Mouse (Mus musculus) liver, adult 2 months (tissue): ENCODE data around the gene Olfr803. TPM values are rescaled to one million over a fixed set of nuclear protein-coding genes. Genes with fewer than 3 reads are reported as not detected.

Experiments used
- DNase-seq: peaks from one replicate; pipeline ENCODE4 v3.0.0-alpha.2; 2011; ENCODE audit warnings: low read depth, low spot score; ENCODE audit errors: extremely low read depth
- H3K27ac ChIP-seq: fragments of 200-500 bp; replicated peaks from 2 replicates; pipeline ENCODE4 v1.5.1; 2012; ENCODE audit warnings: low read depth, mild to moderate bottlenecking, control low read depth, inconsistent platforms, low read length; ENCODE audit not compliant: insufficient read depth
- H3K27me3 ChIP-seq: fragments of 200-500 bp; 2 replicates; pipeline ENCODE4 v1.6.1; 2012; ENCODE audit warnings: mild to moderate bottlenecking, moderate library complexity, low read length, inconsistent platforms; ENCODE audit not compliant: control insufficient read depth, insufficient read depth
- H3K36me3 ChIP-seq: fragments of 200-500 bp; 2 replicates; pipeline ENCODE4 v1.6.1; 2012; ENCODE audit warnings: low read length, inconsistent platforms; ENCODE audit not compliant: control insufficient read depth, insufficient read depth
- H3K4me1 ChIP-seq: fragments of 200-500 bp; 2 replicates; pipeline ENCODE4 v1.6.1; 2011; ENCODE audit warnings: low read length; ENCODE audit not compliant: control insufficient read depth, insufficient read depth
- H3K4me3 ChIP-seq: fragments of 200-500 bp; 2 replicates; pipeline ENCODE4 v1.5.1; 2011; ENCODE audit warnings: low read depth, mild to moderate bottlenecking, control low read depth, low read length, moderate library complexity; ENCODE audit not compliant: insufficient read depth
- H3K79me2 ChIP-seq: fragments of 200-500 bp; 2 replicates; pipeline ENCODE4 v1.6.1; 2012; ENCODE audit warnings: inconsistent platforms, mild to moderate bottlenecking, low read length, moderate library complexity; ENCODE audit not compliant: control insufficient read depth, insufficient read depth
- H3K9ac ChIP-seq: fragments of 200-500 bp; 2 replicates; pipeline ENCODE4 v1.6.1; 2012; ENCODE audit warnings: low read depth, mild to moderate bottlenecking, control low read depth, inconsistent platforms, low read length
- CTCF ChIP-seq: fragments of 200-500 bp; IDR thresholded peaks from 2 replicates; pipeline ENCODE4 v1.5.1; 2011; ENCODE audit warnings: low read depth, low read length, control low read depth
- POLR2A ChIP-seq: fragments of 200-500 bp; IDR thresholded peaks from 2 replicates; pipeline ENCODE4 v1.6.1; 2011; ENCODE audit warnings: low read length, control low read depth; ENCODE audit not compliant: insufficient read depth; ENCODE audit errors: extremely low read depth
- WGBS: fragments of 180-500 bp; shearing (Covaris S2); methylation state at CpG from one replicate; pipeline ENCODE4 v1.1.7; 2018; 5-methylcytosine and 5-hydroxymethylcytosine counted together
- polyA plus RNA-seq: library from polyadenylated mRNA; depleted of rRNA; stranded (reverse); fragments of >200 nt; gene quantifications from 2 replicates; pipeline ENCODE4 v1.2.3, GENCODE M21; 2012; rRNA removed
- total RNA-seq: library from RNA; depleted of rRNA; stranded (reverse); fragments of >200 nt; gene quantifications from 2 replicates; pipeline ENCODE4 v1.2.3, GENCODE M21; 2014; rRNA removed

Gene Olfr803
- total and polyA plus RNA-seq, 2 experiments = not detected

DNA sequence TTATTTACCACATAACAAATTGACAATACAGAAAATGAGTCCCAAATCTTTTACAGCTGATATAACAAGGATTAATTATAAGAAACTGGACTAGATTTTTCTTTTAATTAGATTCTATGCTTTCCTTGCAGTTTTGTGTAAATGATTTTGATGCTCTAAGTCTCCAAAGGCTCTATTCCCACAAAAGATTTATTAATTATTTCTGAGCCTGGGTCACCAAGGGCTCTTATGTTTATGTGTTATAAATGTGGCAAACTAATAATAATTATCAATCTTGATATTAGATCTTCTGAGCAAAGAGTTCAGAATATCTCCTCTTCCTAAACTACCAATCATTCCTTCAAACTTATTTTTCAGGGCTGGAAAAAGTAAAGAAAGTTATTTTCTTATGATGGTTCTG is 36.7 kb downstream of the Olfr803 start, which contains the start of gene Olfr800:
TSS of gene Olfr800 (plus strand) at position 301 of the 400 bp plus-strand sequence.
- TF ChIP-seq CTCF (no peak), POLR2A (no peak)

DNA sequence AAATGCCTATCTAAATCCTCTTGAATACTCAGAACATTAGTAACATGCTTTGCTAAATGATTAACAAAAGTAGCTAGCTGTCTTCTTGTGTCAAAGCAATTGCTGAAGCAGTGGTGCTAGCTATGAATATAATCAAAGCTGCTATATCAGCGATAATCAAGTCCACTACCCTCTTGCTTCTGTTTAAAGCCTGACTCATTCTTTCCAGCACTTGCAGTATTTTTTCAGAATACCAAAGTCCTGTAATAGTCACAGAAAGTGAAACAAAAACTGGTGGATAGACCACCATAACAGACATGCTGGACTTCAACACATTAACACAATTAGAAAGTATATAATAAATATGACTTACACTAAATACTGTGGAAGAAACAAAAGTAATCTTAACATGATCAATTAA is 42.3 kb downstream of the Olfr803 start:
- DNase-seq = no peak
- no peak overlapping the region for H3K4me3 ChIP-seq
- H3K27me3 ChIP-seq = no peaks in the 10 kb centered on the region
- H3K9ac ChIP-seq = no peak overlapping the region
- no peaks in the 10 kb centered on the region for H3K4me1 ChIP-seq
- H3K79me2 ChIP-seq = no peaks in the 10 kb centered on the region
- TF ChIP-seq CTCF = no peak
- TF ChIP-seq POLR2A = no peak
- no peaks in the 10 kb centered on the region for H3K36me3 ChIP-seq
- H3K27ac ChIP-seq = no peak overlapping the region
- WGBS = 91% methylated on average over 1 of the region's 1 CpGs

More for the DNA sequence above, 36.7 kb downstream of the Olfr803 start, which contains the start of gene Olfr800:
- H3K36me3 ChIP-seq = no peaks in the 10 kb centered on the region
- no peak within 1 kb of the TSS for H3K27ac ChIP-seq
- DNase-seq = no peak
- H3K27me3 ChIP-seq = no peaks in the 10 kb centered on the region
- H3K79me2 ChIP-seq = no peaks in the 10 kb centered on the region
- H3K4me1 ChIP-seq = no peaks in the 10 kb centered on the region
- no peak within 1 kb of the TSS for H3K9ac ChIP-seq
- no peak within 1 kb of the TSS for H3K4me3 ChIP-seq

Other genes starting within 250 kb of the Olfr803 start
- not detected in 2 replicates for gene Olfr787, start 232.4 kb downstream of the Olfr803 start, total RNA-seq
- gene Olfr787, start 232.4 kb downstream of the Olfr803 start, polyA plus RNA-seq = not detected in 2 replicates
- gene Olfr788, start 223.3 kb downstream of the Olfr803 start, total RNA-seq = not detected in 2 replicates
- gene Olfr788, start 223.3 kb downstream of the Olfr803 start, polyA plus RNA-seq = not detected in 2 replicates
- gene Olfr789, start 209.5 kb downstream of the Olfr803 start, total RNA-seq = not detected in 2 replicates
- not detected in 2 replicates for gene Olfr789, start 209.5 kb downstream of the Olfr803 start, polyA plus RNA-seq
- gene Olfr790, start 195.8 kb downstream of the Olfr803 start, total RNA-seq = not detected in 2 replicates
- gene Olfr790, start 195.8 kb downstream of the Olfr803 start, polyA plus RNA-seq = not detected in 2 replicates
- gene Olfr791, start 172.5 kb downstream of the Olfr803 start, total RNA-seq = not detected in 2 replicates
- gene Olfr791, start 172.5 kb downstream of the Olfr803 start, polyA plus RNA-seq = not detected in 2 replicates
- gene Olfr792, start 155.1 kb downstream of the Olfr803 start, total RNA-seq = not detected in 2 replicates
- gene Olfr792, start 155.1 kb downstream of the Olfr803 start, polyA plus RNA-seq = not detected in 2 replicates
- not detected in 2 replicates for gene Olfr794, start 126.6 kb downstream of the Olfr803 start, total RNA-seq
- gene Olfr794, start 126.6 kb downstream of the Olfr803 start, polyA plus RNA-seq = not detected in 2 replicates
- gene Olfr796, start 81.7 kb downstream of the Olfr803 start, total RNA-seq = not detected in 2 replicates
- not detected in 2 replicates for gene Olfr796, start 81.7 kb downstream of the Olfr803 start, polyA plus RNA-seq
- not detected in 2 replicates for gene Olfr798, start 66.4 kb downstream of the Olfr803 start, total RNA-seq
- not detected in 2 replicates for gene Olfr798, start 66.4 kb downstream of the Olfr803 start, polyA plus RNA-seq
- gene Olfr799, start 56.8 kb downstream of the Olfr803 start, total RNA-seq = not detected in 2 replicates
- not detected in 2 replicates for gene Olfr799, start 56.8 kb downstream of the Olfr803 start, polyA plus RNA-seq
- not detected in 2 replicates for gene Olfr800, start 36.6 kb downstream of the Olfr803 start, total RNA-seq
- not detected in 2 replicates for gene Olfr800, start 36.6 kb downstream of the Olfr803 start, polyA plus RNA-seq
- gene Olfr801, start 20.4 kb downstream of the Olfr803 start, total RNA-seq = not detected in 2 replicates
- not detected in 2 replicates for gene Olfr801, start 20.4 kb downstream of the Olfr803 start, polyA plus RNA-seq
- not detected in 2 replicates for gene Olfr802, start 6.1 kb downstream of the Olfr803 start, total RNA-seq
- gene Olfr802, start 6.1 kb downstream of the Olfr803 start, polyA plus RNA-seq = not detected in 2 replicates
- not detected in 2 replicates for gene Olfr804, start 8.9 kb upstream of the Olfr803 start, total RNA-seq
- gene Olfr804, start 8.9 kb upstream of the Olfr803 start, polyA plus RNA-seq = not detected in 2 replicates
- gene Olfr805, start 35.1 kb upstream of the Olfr803 start, total RNA-seq = not detected in 2 replicates
- gene Olfr805, start 35.1 kb upstream of the Olfr803 start, polyA plus RNA-seq = not detected in 2 replicates
- gene Olfr806, start 47.6 kb upstream of the Olfr803 start, total RNA-seq = not detected in 2 replicates
- gene Olfr806, start 47.6 kb upstream of the Olfr803 start, polyA plus RNA-seq = not detected in 2 replicates
- not detected in 2 replicates for gene Olfr807, start 63.5 kb upstream of the Olfr803 start, total RNA-seq
- gene Olfr807, start 63.5 kb upstream of the Olfr803 start, polyA plus RNA-seq = not detected in 2 replicates
- gene Olfr808, start 71.2 kb upstream of the Olfr803 start, total RNA-seq = not detected in 2 replicates
- not detected in 2 replicates for gene Olfr808, start 71.2 kb upstream of the Olfr803 start, polyA plus RNA-seq
- not detected in 2 replicates for gene Olfr809, start 80.4 kb upstream of the Olfr803 start, total RNA-seq
- not detected in 2 replicates for gene Olfr809, start 80.4 kb upstream of the Olfr803 start, polyA plus RNA-seq
- gene Olfr810, start 100.6 kb upstream of the Olfr803 start, total RNA-seq = not detected in 2 replicates
- not detected in 2 replicates for gene Olfr810, start 100.6 kb upstream of the Olfr803 start, polyA plus RNA-seq
- gene Olfr811, start 110.1 kb upstream of the Olfr803 start, total RNA-seq = not detected in 2 replicates
- not detected in 2 replicates for gene Olfr811, start 110.1 kb upstream of the Olfr803 start, polyA plus RNA-seq
- not detected in 2 replicates for gene Olfr812, start 151.8 kb upstream of the Olfr803 start, total RNA-seq
- gene Olfr812, start 151.8 kb upstream of the Olfr803 start, polyA plus RNA-seq = not detected in 2 replicates
- not detected in 2 replicates for gene Olfr813, start 161.1 kb upstream of the Olfr803 start, total RNA-seq
- not detected in 2 replicates for gene Olfr813, start 161.1 kb upstream of the Olfr803 start, polyA plus RNA-seq
- gene Olfr814, start 185.6 kb upstream of the Olfr803 start, total RNA-seq = not detected in 2 replicates
- not detected in 2 replicates for gene Olfr814, start 185.6 kb upstream of the Olfr803 start, polyA plus RNA-seq
- gene Olfr815, start 211.6 kb upstream of the Olfr803 start, total RNA-seq = 0.13 TPM in 1 of 2 replicates, not detected in the other
- gene Olfr815, start 211.6 kb upstream of the Olfr803 start, polyA plus RNA-seq = not detected in 2 replicates
- not detected in 2 replicates for gene Olfr816, start 221.3 kb upstream of the Olfr803 start, total RNA-seq
- gene Olfr816, start 221.3 kb upstream of the Olfr803 start, polyA plus RNA-seq = not detected in 2 replicates